Mouse (Mus musculus) liver, adult (tissue): ENCODE measurements around the gene Fcgr1.
"Not testable (repeated sequence)": the region's sequence is repeated elsewhere in the genome, so short reads cannot be mapped to it uniquely, and the experiment has no call there.

Experiments used
- GATA4 ChIP-seq: IDR thresholded peaks from 2 replicates; pipeline ENCODE4 v1.6.1; 2014; ENCODE audit warnings: mild to moderate bottlenecking, low read length; ENCODE audit not compliant: insufficient replicate concordance

The Fcgr1 gene

DNA sequence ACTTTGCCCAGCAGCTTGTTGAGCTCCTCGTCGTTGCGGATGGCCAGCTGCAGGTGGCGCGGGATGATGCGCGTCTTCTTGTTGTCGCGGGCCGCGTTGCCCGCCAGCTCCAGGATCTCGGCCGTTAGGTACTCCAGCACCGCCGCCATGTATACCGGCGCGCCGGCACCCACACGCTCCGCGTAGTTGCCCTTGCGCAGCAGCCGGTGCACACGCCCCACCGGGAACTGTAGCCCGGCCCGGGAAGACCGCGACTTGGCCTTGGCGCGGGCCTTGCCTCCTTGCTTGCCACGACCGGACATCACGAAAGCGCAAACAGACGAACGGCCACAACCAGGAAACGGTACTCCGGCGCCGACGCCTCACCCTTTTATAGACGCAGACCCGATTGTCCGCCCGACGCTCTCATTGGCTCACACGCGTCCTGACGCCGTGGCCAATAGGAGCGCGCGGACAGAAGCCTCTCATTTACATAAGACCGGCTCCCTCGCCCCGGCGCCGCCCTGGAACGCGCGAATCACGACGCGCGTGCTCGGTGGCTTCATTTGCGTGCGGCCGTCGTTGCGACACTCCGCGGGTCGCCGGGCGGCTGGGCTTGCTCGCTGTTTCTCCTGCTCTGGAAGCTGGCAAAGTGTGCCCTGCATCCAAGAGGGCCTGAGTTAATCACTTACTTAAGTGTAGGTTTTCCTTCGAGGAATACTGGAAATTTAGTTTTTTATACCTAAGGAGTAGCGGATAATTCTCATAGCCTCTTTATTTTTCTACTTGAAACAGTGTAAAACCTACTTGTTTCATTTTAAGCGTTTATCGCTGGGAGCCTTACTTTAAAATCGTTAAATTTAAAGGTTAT is 53.6 kb downstream of the Fcgr1 start, which contains the start of gene Hist2h2aa2:
Gene Hist2h2aa2, minus strand, starts transcription at position 328 of the 850 bp plus-strand sequence.
- not testable (repeated sequence) for TF ChIP-seq GATA4

DNA sequence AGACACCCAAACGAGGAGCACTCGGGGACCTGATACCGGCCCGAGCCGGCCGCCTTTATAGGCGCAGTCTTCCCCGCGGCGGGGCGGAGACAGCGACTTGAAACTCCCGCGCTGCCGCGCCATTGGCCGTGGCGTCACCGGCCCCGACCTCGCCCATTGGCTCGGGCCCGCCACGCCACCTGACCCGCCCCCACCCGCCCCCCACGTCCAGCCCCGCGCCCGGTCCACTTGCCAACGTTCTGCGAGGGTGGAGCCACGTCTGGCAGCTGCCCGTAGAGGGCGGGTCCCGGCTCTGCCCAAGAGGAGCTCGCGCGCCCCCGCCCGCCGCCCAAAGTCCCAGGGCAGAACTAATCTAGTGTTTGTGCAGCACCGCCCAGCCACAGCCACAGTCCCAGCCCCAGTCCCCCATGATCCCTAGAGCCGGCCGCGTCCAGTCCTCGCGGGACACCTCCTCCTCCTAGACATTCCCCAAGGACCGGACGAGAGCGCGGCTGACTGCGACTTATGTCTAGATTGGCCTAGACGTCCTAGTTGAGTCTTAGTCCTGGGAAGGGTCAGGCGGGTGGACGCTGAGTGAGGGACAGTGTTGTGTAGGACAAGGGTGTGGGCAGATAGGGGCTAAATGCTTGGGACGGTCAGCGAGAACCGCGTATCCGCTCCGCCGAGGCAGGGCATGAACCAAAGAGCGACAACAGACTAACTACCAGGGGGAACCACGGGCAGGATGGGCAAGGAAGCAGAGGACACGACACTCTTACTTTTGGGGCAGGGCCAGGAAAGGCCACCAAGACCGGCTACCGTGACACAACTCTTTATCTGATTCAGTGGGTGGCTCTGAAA is 54.6 kb downstream of the Fcgr1 start, which contains the start of gene Hist2h3c2:
Gene Hist2h3c2, minus strand, starts transcription at position 174 of the 840 bp plus-strand sequence.
- TF ChIP-seq GATA4, result not testable (repeated sequence)

DNA sequence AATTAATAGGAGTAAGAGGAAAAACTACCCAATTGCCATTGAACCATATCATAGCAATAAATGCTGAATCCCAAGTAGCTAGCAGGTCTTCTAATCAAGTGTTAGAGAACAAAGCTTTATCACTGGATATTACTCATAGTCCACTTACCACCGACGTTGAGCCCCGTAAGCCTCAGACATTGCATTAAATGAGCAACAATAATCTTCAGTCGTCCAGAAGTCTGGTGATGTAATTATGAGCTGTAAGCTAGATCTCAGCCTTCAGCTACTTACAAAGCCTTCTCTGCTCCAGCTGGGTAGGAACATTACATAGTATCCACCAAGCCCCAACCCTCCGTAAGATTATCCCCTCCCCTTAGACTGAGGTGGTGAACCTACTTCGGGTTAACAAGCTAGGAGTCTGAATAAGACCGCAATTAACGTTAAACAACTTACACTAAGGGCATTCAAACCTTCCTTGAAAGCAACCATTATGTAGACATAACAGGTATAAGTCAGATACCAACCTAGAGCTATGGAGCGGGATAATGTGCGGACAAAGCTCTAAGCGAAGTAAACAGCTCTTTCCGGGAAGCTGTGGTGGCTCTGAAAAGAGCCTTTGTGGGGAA is 55.8 kb downstream of the Fcgr1 start:
- no peak for TF ChIP-seq GATA4

DNA sequence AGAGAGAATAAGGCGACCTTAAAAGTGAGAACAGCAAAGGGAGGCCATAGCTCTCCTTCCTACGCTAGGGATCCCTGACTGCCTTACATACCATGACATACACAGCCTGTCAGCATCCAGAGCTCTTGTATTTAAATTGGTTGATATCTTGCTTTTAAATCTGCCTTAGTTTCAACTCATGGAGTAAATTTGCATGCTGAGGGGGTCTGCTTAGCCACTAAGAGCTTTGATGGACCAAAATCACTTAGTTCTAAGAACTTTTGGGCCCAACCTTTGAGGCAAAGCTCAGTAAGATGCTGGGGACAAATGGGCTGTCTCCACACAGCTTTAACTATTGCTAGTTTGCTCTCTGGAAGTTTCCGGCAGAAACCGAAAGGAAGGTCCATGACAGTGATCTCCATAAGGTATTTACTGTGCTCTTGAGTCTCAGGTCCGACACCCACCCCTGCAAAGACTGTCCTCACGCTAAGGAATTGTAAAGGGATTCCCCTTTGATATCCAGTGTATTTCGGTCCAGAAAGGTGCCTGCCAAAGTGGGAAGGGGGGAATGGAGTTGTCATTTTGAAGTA is 56.4 kb downstream of the Fcgr1 start:
- TF ChIP-seq GATA4, result no peak

DNA sequence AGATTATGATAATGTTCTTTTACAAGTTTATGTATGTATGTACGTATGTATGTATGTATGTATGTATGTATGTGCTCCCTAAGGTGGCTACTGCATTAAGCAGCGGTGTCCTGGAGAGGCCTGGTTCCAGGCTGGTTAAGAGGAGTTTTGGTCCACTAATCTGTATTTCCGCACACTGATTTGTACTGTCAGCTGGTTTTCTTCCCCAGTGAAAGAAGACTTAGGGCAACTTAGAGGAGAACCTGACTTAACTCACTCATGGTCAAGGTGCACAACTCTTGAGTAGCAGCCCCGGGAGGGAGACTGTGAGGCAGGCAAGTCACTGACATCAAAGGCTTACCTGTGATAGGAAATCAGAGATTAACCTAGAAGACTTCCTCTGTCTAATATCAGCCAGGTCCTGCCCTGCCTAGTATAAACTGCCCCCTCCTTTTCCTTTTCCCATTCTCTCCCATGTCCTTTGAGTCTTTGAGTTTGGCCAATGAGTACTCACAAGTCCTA is 56.9 kb downstream of the Fcgr1 start:
- TF ChIP-seq GATA4, result no peak

DNA sequence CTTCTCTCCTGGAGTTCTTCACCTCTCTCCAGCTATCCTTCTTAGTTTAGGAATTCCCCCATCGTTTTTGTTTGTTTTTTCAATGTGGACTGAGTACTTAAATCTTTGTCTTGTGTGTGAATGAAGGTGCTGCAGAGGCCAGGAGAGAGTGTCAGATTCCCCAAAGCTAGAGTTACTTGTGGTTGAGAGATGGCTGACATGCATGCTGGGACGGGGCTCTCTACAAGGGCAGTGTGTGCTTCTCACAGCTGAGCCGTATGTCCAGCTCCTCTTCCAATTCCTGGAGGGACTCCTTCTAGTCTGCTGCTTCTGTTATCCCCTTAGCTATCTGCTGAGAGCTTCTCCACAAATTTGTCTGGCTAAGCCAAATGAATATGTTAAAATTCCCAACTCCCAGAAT is 57.9 kb downstream of the Fcgr1 start:
- no peak for TF ChIP-seq GATA4

DNA sequence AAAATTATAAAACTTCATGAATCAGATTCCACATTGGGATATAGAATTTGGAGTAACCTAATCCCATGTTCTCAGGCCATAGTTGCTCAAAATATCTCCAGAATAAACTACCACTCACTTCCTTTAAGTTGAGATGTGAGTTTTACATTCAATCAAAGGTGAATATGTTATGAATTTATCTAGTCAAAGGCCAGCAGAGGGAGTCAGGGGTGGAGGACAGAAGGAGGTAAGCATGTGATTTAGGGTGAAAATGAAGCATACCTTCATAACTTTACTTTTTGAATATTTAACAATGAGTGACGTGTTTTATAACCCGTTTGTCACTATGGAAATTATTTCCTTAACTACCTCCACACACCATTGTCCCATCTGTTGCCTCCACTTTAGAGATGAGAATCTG is 58.9 kb downstream of the Fcgr1 start:
- no peak for TF ChIP-seq GATA4
